Mouse (Mus musculus) right cerebral cortex, postnatal 4 days (tissue): ENCODE measurements around the gene Edn1.

Source experiments
- DNase-seq: peaks from one replicate; pipeline ENCODE4 v3.0.0-alpha.2; 2022

The Edn1 gene

GRCm38 (mm10) chr13:42301161-42301721 lies at the start of gene Edn1:
Gene Edn1 (plus strand): TSS chr13:42301476.
- DNase-seq = peak; percentile 22

GRCm38 (mm10) chr13:42253821-42254220 lies 47.5 kb upstream of the Edn1 start:
- DNase-seq = no peak

GRCm38 (mm10) chr13:42255105-42255504 lies 46.2 kb upstream of the Edn1 start:
- no peak for DNase-seq

GRCm38 (mm10) chr13:42258422-42258821 lies 42.9 kb upstream of the Edn1 start:
- DNase-seq = no peak

DNA sequence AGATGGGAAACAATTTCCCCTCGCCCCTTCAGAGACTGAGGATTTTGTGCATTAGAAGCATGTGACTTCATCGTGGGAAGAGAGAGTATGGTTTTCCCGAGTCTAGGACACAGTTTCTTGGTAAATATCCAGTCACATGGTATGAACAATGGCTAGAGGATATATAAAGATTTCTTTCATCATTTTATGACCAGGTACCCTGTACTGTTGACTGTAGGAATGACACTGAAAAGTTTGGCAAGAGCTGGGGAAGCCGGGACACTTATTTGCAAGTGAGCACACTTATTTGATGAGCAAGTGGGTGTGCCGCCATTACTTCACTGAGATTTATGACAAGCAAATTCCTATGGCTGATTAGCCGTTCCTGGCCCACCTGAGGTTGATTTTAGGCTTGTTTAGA lies 40.6 kb upstream of the Edn1 start:
- DNase-seq = no peak

DNA sequence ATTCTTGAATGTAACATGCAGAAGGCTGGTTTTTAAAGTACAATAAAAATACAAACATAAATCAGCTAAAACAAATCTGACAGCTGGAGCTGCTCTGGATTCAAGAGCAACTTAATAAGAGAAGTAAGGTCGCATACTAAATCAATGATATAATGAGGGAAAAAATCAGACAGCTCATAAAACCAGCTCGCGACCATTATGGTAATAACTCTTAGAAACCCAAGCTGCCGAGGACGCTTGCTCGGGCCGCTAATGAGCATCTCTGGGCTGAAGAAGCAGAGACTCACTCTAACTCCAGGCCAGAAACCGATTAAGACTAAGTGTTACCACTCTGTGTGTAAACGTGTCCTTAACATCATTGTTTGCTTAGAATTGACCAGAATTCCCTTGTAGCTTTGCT lies 31.2 kb upstream of the Edn1 start:
- DNase-seq = no peak

DNA sequence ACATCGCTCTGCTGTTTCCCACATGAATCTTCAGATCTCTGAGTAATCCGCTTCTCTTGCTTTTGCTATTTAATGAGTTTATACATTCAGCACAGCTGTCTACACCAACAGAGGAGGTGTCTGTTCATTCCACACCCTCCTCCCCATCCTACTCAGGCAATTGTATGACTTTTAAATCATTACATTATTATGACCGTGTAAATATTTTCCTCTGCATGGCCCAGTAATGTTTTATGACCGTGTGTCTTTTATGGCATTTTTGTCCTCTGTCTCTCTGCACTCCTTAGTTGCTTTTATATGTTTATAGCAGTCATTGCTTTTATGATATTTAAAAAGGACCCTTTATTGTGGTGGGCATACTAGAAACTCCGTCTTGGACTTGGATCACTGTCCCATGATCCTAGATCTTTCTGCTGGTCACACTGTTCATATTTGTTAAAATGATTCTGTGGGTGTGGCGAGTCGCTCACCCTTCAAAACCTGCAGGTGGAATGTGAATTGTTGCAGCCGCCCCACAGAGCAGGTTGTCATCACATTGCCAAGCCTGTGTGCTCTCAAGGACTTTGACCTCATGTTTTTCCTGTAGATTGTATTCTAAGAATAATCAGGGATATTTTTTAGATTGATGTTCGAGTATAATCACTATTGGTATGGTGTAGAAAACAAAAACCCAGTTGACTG lies 24.4 kb upstream of the Edn1 start:
- DNase-seq = no peak

- no peak for DNase-seq
Measured at GRCm38 (mm10) chr13:42277751-42278150, 23.5 kb upstream of the Edn1 start.

DNA sequence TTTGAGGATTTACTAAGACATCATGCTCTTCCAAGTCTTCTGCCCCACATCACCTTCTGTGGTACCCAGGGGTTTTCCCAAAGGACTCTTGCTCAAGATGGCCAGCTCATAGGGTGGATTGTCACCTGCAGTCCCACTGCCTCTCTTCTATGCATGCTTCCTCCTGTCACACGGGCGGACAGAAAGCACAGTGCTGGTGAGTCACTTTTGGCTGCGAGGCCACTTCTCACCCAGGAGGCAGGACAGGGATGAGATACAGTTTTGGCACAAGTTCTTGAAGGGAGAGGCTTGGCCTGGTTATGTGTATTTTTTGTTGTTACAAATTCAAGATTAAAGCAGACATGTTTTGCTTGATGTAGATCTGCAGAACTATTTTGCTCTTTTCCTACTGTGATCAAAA lies 15.4 kb upstream of the Edn1 start:
- DNase-seq = no peak

- no peak for DNase-seq
Measured at GRCm38 (mm10) chr13:42286768-42287167, 14.5 kb upstream of the Edn1 start.

- DNase-seq = no peak
Measured at GRCm38 (mm10) chr13:42292593-42292992, 8.7 kb upstream of the Edn1 start.

GRCm38 (mm10) chr13:42298302-42298701 lies 3.0 kb upstream of the Edn1 start:
- DNase-seq = no peak

- no peak for DNase-seq
Measured at GRCm38 (mm10) chr13:42298766-42299165, 2.5 kb upstream of the Edn1 start.

- peak; percentile 86 for DNase-seq
Measured at GRCm38 (mm10) chr13:42300567-42300966, 709 bp upstream of the Edn1 start.

GRCm38 (mm10) chr13:42301961-42302861 lies 935 bp downstream of the Edn1 start:
- no peak for DNase-seq

GRCm38 (mm10) chr13:42303180-42303929 lies 2.1 kb downstream of the Edn1 start:
- no peak for DNase-seq

DNA sequence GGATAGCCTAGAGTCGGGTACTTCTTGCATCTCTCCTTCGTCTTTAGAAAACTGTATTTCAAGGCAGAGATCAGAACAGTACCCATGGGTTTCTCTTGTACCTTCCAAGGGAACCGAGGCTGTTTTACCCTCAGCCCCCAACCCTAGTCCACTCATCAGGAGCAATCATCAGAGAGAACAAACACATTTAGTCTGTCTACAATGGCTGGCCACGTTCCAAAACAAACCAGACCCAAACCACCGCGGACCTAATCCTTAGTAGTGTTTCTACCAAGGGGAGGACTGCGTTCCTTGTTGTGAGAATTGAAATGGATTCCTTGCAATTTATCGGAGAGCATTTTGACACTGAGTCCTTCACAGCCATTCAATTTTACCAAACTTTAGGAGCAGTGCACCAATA lies 2.9 kb downstream of the Edn1 start:
- no peak for DNase-seq

- DNase-seq = no peak
Measured at GRCm38 (mm10) chr13:42306870-42307800, 5.9 kb downstream of the Edn1 start.

- no peak for DNase-seq
Measured at GRCm38 (mm10) chr13:42308368-42309103, 7.3 kb downstream of the Edn1 start.

GRCm38 (mm10) chr13:42309804-42310203 lies 8.5 kb downstream of the Edn1 start:
- no peak for DNase-seq

- DNase-seq = no peak
Measured at GRCm38 (mm10) chr13:42315628-42316027, 14.4 kb downstream of the Edn1 start.
